Mouse (Mus musculus): ENCODE results near the gene Lin37. TPM values are rescaled to one million over a fixed set of nuclear protein-coding genes. Genes with fewer than 3 reads are reported as not detected.

The Lin37 gene
- total RNA-seq (2021): 10 to 100 TPM; 67.7 to 78.0 TPM
- long read RNA-seq, experiment 1, transcript Lin37-201 (9 exons, 998 nt): major isoform, 26 of 55 reads
- long read RNA-seq, experiment 1, partial matches to known transcripts: 1 of 55 reads
- long read RNA-seq, experiment 1, other reads (novel, unspliced or antisense): 24 of 55 reads
- long read RNA-seq, experiment 2, transcript Lin37-201 (9 exons, 998 nt): major isoform, 26 of 63 reads
- long read RNA-seq, experiment 2, partial matches to known transcripts: 11 of 63 reads
- long read RNA-seq, experiment 2, other reads (novel, unspliced or antisense): 23 of 63 reads

- peak; percentile 76 to 90 for DNase-seq (ENCODE audit: low spot score in 2 of 2)
These were observed at the start of gene Lin37 for GRCm38 (mm10) chr7:30559443-30559954. TSS of gene Lin37 (minus strand) at chr7:30559838.

- no peak for DNase-seq (ENCODE audit: low spot score in 2 of 2)
These were observed 48.8 kb upstream of the Lin37 start for GRCm38 (mm10) chr7:30608476-30608875.

GRCm38 (mm10) chr7:30607706-30608309 lies 48.2 kb upstream of the Lin37 start:
- no peak for DNase-seq (ENCODE audit: low spot score in 2 of 2)

- DNase-seq (ENCODE audit: low spot score in 2 of 2): no peak
These were observed 45.3 kb upstream of the Lin37 start for GRCm38 (mm10) chr7:30604944-30605343.

- no peak for DNase-seq (ENCODE audit: low spot score in 2 of 2)
These were observed 44.8 kb upstream of the Lin37 start for GRCm38 (mm10) chr7:30604424-30604823.

- no peak for DNase-seq (ENCODE audit: low spot score in 2 of 2)
These were observed 42.9 kb upstream of the Lin37 start for GRCm38 (mm10) chr7:30602583-30602982.

- DNase-seq (ENCODE audit: low spot score in 2 of 2): no peak
These were observed 41.0 kb upstream of the Lin37 start for GRCm38 (mm10) chr7:30600651-30601050.

GRCm38 (mm10) chr7:30599933-30600353 lies 40.3 kb upstream of the Lin37 start:
- DNase-seq (ENCODE audit: low spot score in 2 of 2): peak; percentile 70 to 80

- no peak for DNase-seq (ENCODE audit: low spot score in 2 of 2)
These were observed 39.1 kb upstream of the Lin37 start, which contains the start of gene Zbtb32 for GRCm38 (mm10) chr7:30598786-30599185. TSS of gene Zbtb32 (minus strand) at chr7:30598909.

GRCm38 (mm10) chr7:30596811-30597210 lies 37.2 kb upstream of the Lin37 start:
- no peak for DNase-seq (ENCODE audit: low spot score in 2 of 2)

GRCm38 (mm10) chr7:30596093-30596492 lies 36.5 kb upstream of the Lin37 start:
- no peak for DNase-seq (ENCODE audit: low spot score in 2 of 2)

- DNase-seq (ENCODE audit: low spot score in 2 of 2): no peak
These were observed 34.9 kb upstream of the Lin37 start for GRCm38 (mm10) chr7:30594510-30595024.

- DNase-seq (ENCODE audit: low spot score in 2 of 2): no peak
These were observed 34.2 kb upstream of the Lin37 start for GRCm38 (mm10) chr7:30593579-30594509.

- DNase-seq (ENCODE audit: low spot score in 2 of 2): no peak
These were observed 33.3 kb upstream of the Lin37 start for GRCm38 (mm10) chr7:30592772-30593423.

- DNase-seq (ENCODE audit: low spot score in 2 of 2): no peak
These were observed 31.9 kb upstream of the Lin37 start for GRCm38 (mm10) chr7:30591605-30591951.

GRCm38 (mm10) chr7:30590927-30591604 lies 31.4 kb upstream of the Lin37 start:
- DNase-seq (ENCODE audit: low spot score in 2 of 2): no peak

GRCm38 (mm10) chr7:30589435-30590301 lies 30.0 kb upstream of the Lin37 start:
- peak; percentile 64 to 76 for DNase-seq (ENCODE audit: low spot score in 2 of 2)

GRCm38 (mm10) chr7:30588676-30589434 lies 29.2 kb upstream of the Lin37 start, which contains the start of gene Kmt2b:
TSS of gene Kmt2b (minus strand) at chr7:30588726.
- peak; percentile 90 to 93 for DNase-seq (ENCODE audit: low spot score in 2 of 2)
